Mouse (Mus musculus) lung, embryonic 15.5 days (tissue): ENCODE measurements around the gene Nav1. TPM values are rescaled to one million over a fixed set of nuclear protein-coding genes. Genes with fewer than 3 reads are reported as not detected.

Source experiments
- ATAC-seq: fragments of 200-750 bp; cut with Nextera tagmentation; 2 replicates; pipeline ENCODE4 v1.8.0; 2017; ENCODE audit warnings: moderate number of reproducible peaks, borderline replicate concordance; ENCODE audit not compliant: low FRiP score, low TSS enrichment; ENCODE audit errors: extremely low read depth
- H3K27ac ChIP-seq: fragments of 300-500 bp; sonication (generic); 2 replicates; pipeline ENCODE4 v1.5.1; 2015; ENCODE audit warnings: moderate library complexity, mild to moderate bottlenecking, inconsistent platforms
- H3K27me3 ChIP-seq: fragments of 300-500 bp; sonication (generic); 2 replicates; pipeline ENCODE4 v1.6.1; 2015; ENCODE audit warnings: inconsistent platforms
- H3K36me3 ChIP-seq: fragments of 300-500 bp; sonication (generic); 2 replicates; pipeline ENCODE4 v1.6.1; 2015; ENCODE audit warnings: inconsistent platforms
- H3K4me1 ChIP-seq: fragments of 300-500 bp; sonication (generic); 2 replicates; pipeline ENCODE4 v1.6.1; 2015; ENCODE audit warnings: inconsistent platforms
- H3K4me2 ChIP-seq: fragments of 300-500 bp; sonication (generic); 2 replicates; pipeline ENCODE4 v1.6.1; 2015; ENCODE audit warnings: inconsistent platforms, mild to moderate bottlenecking, moderate library complexity
- H3K4me3 ChIP-seq: fragments of 300-500 bp; sonication (generic); 2 replicates; pipeline ENCODE4 v1.5.1; 2015; ENCODE audit warnings: mild to moderate bottlenecking, inconsistent platforms
- H3K9ac ChIP-seq: fragments of 300-500 bp; sonication (generic); 2 replicates; pipeline ENCODE4 v1.6.1; 2015; ENCODE audit warnings: inconsistent platforms
- H3K9me3 ChIP-seq: fragments of 300-500 bp; sonication (generic); 2 replicates; pipeline ENCODE4 v1.6.1; 2016; ENCODE audit warnings: inconsistent platforms
- WGBS: fragments of 180-500 bp; shearing (Covaris S2); methylation state at CpG from one replicate; pipeline ENCODE4 v1.1.7; 2015; 5-methylcytosine and 5-hydroxymethylcytosine counted together
- polyA plus RNA-seq: library from polyadenylated mRNA; unstranded; fragments of >200 nt; fragmentation: Nextera tagmentation; extraction: Ambion mirVana; gene quantifications from 2 replicates; pipeline ENCODE4 v1.2.1, GENCODE M21; 2015

Nav1 gene
- polyA plus RNA-seq, 1 experiment from 2014 or later, result 11.6 TPM

- H3K4me2 ChIP-seq, result no peak overlapping the region
- H3K9me3 ChIP-seq, result no peaks in the 10 kb centered on the region
- no peak for ATAC-seq
- no peak overlapping the region for H3K9ac ChIP-seq
- no peaks in the 10 kb centered on the region for H3K36me3 ChIP-seq
- H3K27me3 ChIP-seq, result no peaks in the 10 kb centered on the region; the same call in 1 of the 2 replicates
- no peak overlapping the region for H3K27ac ChIP-seq
- peaks cover 64% of the 10 kb centered on the region for H3K4me1 ChIP-seq
- H3K4me3 ChIP-seq, result no peak overlapping the region
- WGBS, result 38% methylated on average over 3 of the region's 3 CpGs
Measured at GRCm38 (mm10) chr1:135508349-135508634, 98.8 kb downstream of the Nav1 start.

GRCm38 (mm10) chr1:135507572-135508348 is 99.3 kb downstream of the Nav1 start:
- Histone ChIP-seq H3K4me2 (no peak overlapping the region), H3K4me3 (no peak overlapping the region), H3K36me3 (no peaks in the 10 kb centered on the region), H3K27ac (no peak overlapping the region), H3K9ac (no peak overlapping the region), H3K27me3 (no peaks in the 10 kb centered on the region; the same call in 1 of the 2 replicates), H3K9me3 (no peaks in the 10 kb centered on the region), H3K4me1 (peaks cover 67% of the 10 kb centered on the region)
- no peak for ATAC-seq
- 55% methylated on average over 14 of the region's 14 CpGs for WGBS

- Histone ChIP-seq H3K27ac (0 out of 2 replicates have a peak overlapping the region, but pooled peaks have one; percentile 34), H3K9ac (no peak overlapping the region), H3K4me1 (peaks cover 71% of the 10 kb centered on the region), H3K27me3 (no peaks in the 10 kb centered on the region), H3K36me3 (no peaks in the 10 kb centered on the region), H3K9me3 (no peaks in the 10 kb centered on the region), H3K4me2 (no peak overlapping the region), H3K4me3 (no peak overlapping the region)
- WGBS, result 36% methylated on average over 7 of the region's 7 CpGs
- peak; percentile 76; the same call in 1 of the 2 replicates for ATAC-seq
Measured at GRCm38 (mm10) chr1:135505499-135505898, 101.6 kb downstream of the Nav1 start.

- ATAC-seq, result no peak
- 57% methylated on average over 2 of the region's 2 CpGs for WGBS
- Histone ChIP-seq H3K4me1 (peaks cover 55% of the 10 kb centered on the region), H3K27ac (0 out of 2 replicates have a peak overlapping the region, but pooled peaks have one; percentile 8), H3K9ac (no peak overlapping the region), H3K27me3 (no peaks in the 10 kb centered on the region), H3K36me3 (no peaks in the 10 kb centered on the region), H3K4me2 (no peak overlapping the region), H3K9me3 (no peaks in the 10 kb centered on the region), H3K4me3 (no peak overlapping the region)
Measured at GRCm38 (mm10) chr1:135503436-135503835, 103.7 kb downstream of the Nav1 start.

GRCm38 (mm10) chr1:135502750-135503149 is 104.3 kb downstream of the Nav1 start:
- ATAC-seq, result no peak

GRCm38 (mm10) chr1:135502135-135502534 is 105.0 kb downstream of the Nav1 start:
- Histone ChIP-seq H3K36me3 (no peaks in the 10 kb centered on the region), H3K9me3 (no peaks in the 10 kb centered on the region), H3K27ac (no peak overlapping the region), H3K4me2 (no peak overlapping the region), H3K27me3 (no peaks in the 10 kb centered on the region), H3K4me3 (no peak overlapping the region), H3K4me1 (peaks cover 42% of the 10 kb centered on the region), H3K9ac (no peak overlapping the region)
- WGBS, result 70% methylated on average over 8 of the region's 8 CpGs
- no peak for ATAC-seq

More at GRCm38 (mm10) chr1:135502750-135503149, 104.3 kb downstream of the Nav1 start:
- Histone ChIP-seq H3K36me3 (no peaks in the 10 kb centered on the region), H3K4me1 (peaks cover 48% of the 10 kb centered on the region), H3K27me3 (no peaks in the 10 kb centered on the region), H3K4me3 (no peak overlapping the region), H3K9ac (no peak overlapping the region), H3K4me2 (no peak overlapping the region), H3K9me3 (no peaks in the 10 kb centered on the region), H3K27ac (no peak overlapping the region)
- 75% methylated on average over 9 of the region's 9 CpGs for WGBS

GRCm38 (mm10) chr1:135498455-135499358 is 108.4 kb downstream of the Nav1 start:
- 67% methylated on average over 20 of the region's 20 CpGs for WGBS

GRCm38 (mm10) chr1:135495048-135495447 is 112.0 kb downstream of the Nav1 start:
- Histone ChIP-seq H3K4me3 (no peak overlapping the region), H3K4me1 (peaks cover 7% of the 10 kb centered on the region; the same call in 1 of the 2 replicates), H3K9ac (no peak overlapping the region), H3K36me3 (no peaks in the 10 kb centered on the region), H3K9me3 (no peaks in the 10 kb centered on the region), H3K27me3 (no peaks in the 10 kb centered on the region), H3K4me2 (no peak overlapping the region), H3K27ac (no peak overlapping the region)
- no peak for ATAC-seq
- WGBS, result 71% methylated on average over 1 of the region's 1 CpGs

More at GRCm38 (mm10) chr1:135498455-135499358, 108.4 kb downstream of the Nav1 start:
- Histone ChIP-seq H3K4me2 (no peak overlapping the region), H3K9me3 (no peaks in the 10 kb centered on the region), H3K27ac (no peak overlapping the region), H3K36me3 (no peaks in the 10 kb centered on the region), H3K9ac (no peak overlapping the region), H3K27me3 (no peaks in the 10 kb centered on the region), H3K4me1 (peaks cover 18% of the 10 kb centered on the region), H3K4me3 (no peak overlapping the region)
- no peak for ATAC-seq

- no peak overlapping the region for H3K9ac ChIP-seq
- H3K36me3 ChIP-seq, result no peaks in the 10 kb centered on the region
Measured at GRCm38 (mm10) chr1:135493862-135494261, 113.2 kb downstream of the Nav1 start.

GRCm38 (mm10) chr1:135492406-135492805 is 114.7 kb downstream of the Nav1 start:
- H3K4me1 ChIP-seq, result 0 out of 2 replicates have a peak, but pooled peaks cover 7% of the 10 kb centered on the region

More at GRCm38 (mm10) chr1:135493862-135494261, 113.2 kb downstream of the Nav1 start:
- Histone ChIP-seq H3K9me3 (no peaks in the 10 kb centered on the region), H3K27me3 (no peaks in the 10 kb centered on the region), H3K27ac (no peak overlapping the region), H3K4me2 (no peak overlapping the region), H3K4me1 (0 out of 2 replicates have a peak, but pooled peaks cover 7% of the 10 kb centered on the region), H3K4me3 (no peak overlapping the region)
- WGBS, result 79% methylated on average over 6 of the region's 6 CpGs
- ATAC-seq, result no peak

GRCm38 (mm10) chr1:135490931-135491666 is 116.0 kb downstream of the Nav1 start:
- H3K27ac ChIP-seq, result no peak overlapping the region
- WGBS, result 47% methylated on average over 10 of the region's 10 CpGs

More at GRCm38 (mm10) chr1:135492406-135492805, 114.7 kb downstream of the Nav1 start:
- no peaks in the 10 kb centered on the region for H3K9me3 ChIP-seq
- H3K27me3 ChIP-seq, result no peaks in the 10 kb centered on the region
- H3K4me2 ChIP-seq, result no peak overlapping the region
- H3K27ac ChIP-seq, result no peak overlapping the region
- 78% methylated on average over 10 of the region's 10 CpGs for WGBS
- H3K36me3 ChIP-seq, result no peaks in the 10 kb centered on the region
- ATAC-seq, result no peak
- no peak overlapping the region for H3K9ac ChIP-seq
- H3K4me3 ChIP-seq, result no peak overlapping the region

More at GRCm38 (mm10) chr1:135490931-135491666, 116.0 kb downstream of the Nav1 start:
- no peak overlapping the region for H3K4me2 ChIP-seq
- H3K27me3 ChIP-seq, result no peaks in the 10 kb centered on the region
- H3K36me3 ChIP-seq, result no peaks in the 10 kb centered on the region
- 0 out of 2 replicates have a peak, but pooled peaks cover 7% of the 10 kb centered on the region for H3K4me1 ChIP-seq
- ATAC-seq, result no peak
- H3K9me3 ChIP-seq, result no peaks in the 10 kb centered on the region
- H3K9ac ChIP-seq, result no peak overlapping the region
- H3K4me3 ChIP-seq, result no peak overlapping the region
